Mouse (Mus musculus): Measurements from ENCODE around the gene Eif3a. TPM values are rescaled to one million over a fixed set of nuclear protein-coding genes. Genes with fewer than 3 reads are reported as not detected.
A peak's percentile ranks its signal among the peaks of the same experiment; 100 is the strongest.

Eif3a gene
- polyA plus RNA-seq, 1 experiment from 2014 or later, result 74.4 TPM

- peaks cover 25% of the 10 kb centered on the region for H3K4me1 ChIP-seq (ENCODE audit: control insufficient read depth, low read depth, low read length)
- peak overlapping the region; percentile 89 for H3K27ac ChIP-seq (ENCODE audit: low read length)
- H3K27me3 ChIP-seq (ENCODE audit: control insufficient read depth, insufficient read depth, low read depth, low read length), result no peaks in the 10 kb centered on the region
- 25% methylated on average over 7 of the region's 7 CpGs for WGBS (ENCODE audit: insufficient replicate concordance)
- H3K4me2 ChIP-seq (ENCODE audit: low read depth, low read length), result peak overlapping the region; percentile 52
- H3K9me3 ChIP-seq (replicated peaks; ENCODE audit: control insufficient read depth, low read length), result no peaks in the 10 kb centered on the region
- H3K9ac ChIP-seq (ENCODE audit: low read depth, low read length), result no peak overlapping the region
- H3K4me3 ChIP-seq (ENCODE audit: low read depth, low read length), result no peak overlapping the region
- peak; percentile 85 for ATAC-seq (ENCODE audit: low read depth)
- H3K36me3 ChIP-seq (ENCODE audit: control insufficient read depth, insufficient read depth), result no peaks in the 10 kb centered on the region
Measured at GRCm38 (mm10) chr19:60799867-60800569, 9.6 kb upstream of the Eif3a start.

GRCm38 (mm10) chr19:60797415-60797814 is 7.0 kb upstream of the Eif3a start:
- Histone ChIP-seq H3K4me3 (ENCODE audit: low read depth, low read length) (no peak overlapping the region), H3K4me2 (ENCODE audit: low read depth, low read length) (no peak overlapping the region), H3K36me3 (ENCODE audit: control insufficient read depth, insufficient read depth) (no peaks in the 10 kb centered on the region), H3K27ac (ENCODE audit: low read length) (no peak overlapping the region), H3K4me1 (ENCODE audit: control insufficient read depth, low read depth, low read length) (peaks cover 25% of the 10 kb centered on the region), H3K9me3 (replicated peaks; ENCODE audit: control insufficient read depth, low read length) (no peaks in the 10 kb centered on the region), H3K27me3 (ENCODE audit: control insufficient read depth, insufficient read depth, low read depth, low read length) (no peaks in the 10 kb centered on the region), H3K9ac (ENCODE audit: low read depth, low read length) (no peak overlapping the region)
- WGBS (ENCODE audit: insufficient replicate concordance), result 80% methylated on average over 2 of the region's 2 CpGs
- no peak for ATAC-seq (ENCODE audit: low read depth)

- 81% methylated on average over 2 of the region's 2 CpGs for WGBS (ENCODE audit: insufficient replicate concordance)
- Histone ChIP-seq H3K27me3 (ENCODE audit: control insufficient read depth, insufficient read depth, low read depth, low read length) (no peaks in the 10 kb centered on the region), H3K4me2 (ENCODE audit: low read depth, low read length) (no peak overlapping the region), H3K9me3 (replicated peaks; ENCODE audit: control insufficient read depth, low read length) (no peaks in the 10 kb centered on the region), H3K27ac (ENCODE audit: low read length) (peak overlapping the region; percentile 67; the same call in 1 of the 2 replicates), H3K9ac (ENCODE audit: low read depth, low read length) (no peak overlapping the region), H3K4me1 (ENCODE audit: control insufficient read depth, low read depth, low read length) (peaks cover 22% of the 10 kb centered on the region), H3K36me3 (ENCODE audit: control insufficient read depth, insufficient read depth) (no peaks in the 10 kb centered on the region), H3K4me3 (ENCODE audit: low read depth, low read length) (no peak overlapping the region)
- peak; percentile 1; the same call in 1 of the 2 replicates for ATAC-seq (ENCODE audit: low read depth)
Measured at GRCm38 (mm10) chr19:60795244-60795643, 4.8 kb upstream of the Eif3a start.

GRCm38 (mm10) chr19:60793170-60793707 is 2.8 kb upstream of the Eif3a start:
- Histone ChIP-seq H3K9ac (ENCODE audit: low read depth, low read length) (no peak overlapping the region), H3K9me3 (replicated peaks; ENCODE audit: control insufficient read depth, low read length) (no peaks in the 10 kb centered on the region), H3K27ac (ENCODE audit: low read length) (no peak overlapping the region), H3K4me1 (ENCODE audit: control insufficient read depth, low read depth, low read length) (peaks cover 8% of the 10 kb centered on the region), H3K27me3 (ENCODE audit: control insufficient read depth, insufficient read depth, low read depth, low read length) (no peaks in the 10 kb centered on the region), H3K4me2 (ENCODE audit: low read depth, low read length) (no peak overlapping the region), H3K36me3 (ENCODE audit: control insufficient read depth, insufficient read depth) (no peaks in the 10 kb centered on the region), H3K4me3 (ENCODE audit: low read depth, low read length) (no peak overlapping the region)
- ATAC-seq (ENCODE audit: low read depth), result no peak
- WGBS (ENCODE audit: insufficient replicate concordance), result 54% methylated on average over 2 of the region's 2 CpGs

- WGBS (ENCODE audit: insufficient replicate concordance), result 16% methylated on average over 9 of the region's 9 CpGs
- H3K27me3 ChIP-seq (ENCODE audit: control insufficient read depth, insufficient read depth, low read depth, low read length), result no peaks in the 10 kb centered on the region
- ATAC-seq (ENCODE audit: low read depth), result no peak
- H3K9ac ChIP-seq (ENCODE audit: low read depth, low read length), result peak overlapping the region; percentile 100
- H3K4me1 ChIP-seq (ENCODE audit: control insufficient read depth, low read depth, low read length), result peaks cover 11% of the 10 kb centered on the region
- no peaks in the 10 kb centered on the region for H3K9me3 ChIP-seq (replicated peaks; ENCODE audit: control insufficient read depth, low read length)
- no peaks in the 10 kb centered on the region for H3K36me3 ChIP-seq (ENCODE audit: control insufficient read depth, insufficient read depth)
- peak overlapping the region; percentile 87 for H3K4me2 ChIP-seq (ENCODE audit: low read depth, low read length)
- H3K27ac ChIP-seq (ENCODE audit: low read length), result peak overlapping the region; percentile 99
- H3K4me3 ChIP-seq (ENCODE audit: low read depth, low read length), result peak overlapping the region; percentile 100
Measured at GRCm38 (mm10) chr19:60791164-60791563, 706 bp upstream of the Eif3a start.

GRCm38 (mm10) chr19:60789919-60790506 is 445 bp downstream of the Eif3a start:
- H3K4me2 ChIP-seq (ENCODE audit: low read depth, low read length), result peak overlapping the region; percentile 87
- ATAC-seq (ENCODE audit: low read depth), result peak; percentile 55
- peak overlapping the region; percentile 100 for H3K4me3 ChIP-seq (ENCODE audit: low read depth, low read length)
- no peaks in the 10 kb centered on the region for H3K36me3 ChIP-seq (ENCODE audit: control insufficient read depth, insufficient read depth)
- H3K4me1 ChIP-seq (ENCODE audit: control insufficient read depth, low read depth, low read length), result peaks cover 16% of the 10 kb centered on the region
- H3K27ac ChIP-seq (ENCODE audit: low read length), result peak overlapping the region; percentile 99
- H3K9me3 ChIP-seq (replicated peaks; ENCODE audit: control insufficient read depth, low read length), result no peaks in the 10 kb centered on the region
- under 1% methylated on average over 55 of the region's 60 CpGs for WGBS (ENCODE audit: insufficient replicate concordance)
- peak overlapping the region; percentile 100 for H3K9ac ChIP-seq (ENCODE audit: low read depth, low read length)
- H3K27me3 ChIP-seq (ENCODE audit: control insufficient read depth, insufficient read depth, low read depth, low read length), result no peaks in the 10 kb centered on the region

GRCm38 (mm10) chr19:60789452-60789851 is 1.0 kb downstream of the Eif3a start:
- 2% methylated on average over 7 of the region's 7 CpGs for WGBS (ENCODE audit: insufficient replicate concordance)
- Histone ChIP-seq H3K4me2 (ENCODE audit: low read depth, low read length) (peak overlapping the region; percentile 87), H3K9ac (ENCODE audit: low read depth, low read length) (peak overlapping the region; percentile 100), H3K27ac (ENCODE audit: low read length) (peak overlapping the region; percentile 99), H3K36me3 (ENCODE audit: control insufficient read depth, insufficient read depth) (no peaks in the 10 kb centered on the region), H3K27me3 (ENCODE audit: control insufficient read depth, insufficient read depth, low read depth, low read length) (no peaks in the 10 kb centered on the region), H3K9me3 (replicated peaks; ENCODE audit: control insufficient read depth, low read length) (no peaks in the 10 kb centered on the region), H3K4me3 (ENCODE audit: low read depth, low read length) (peak overlapping the region; percentile 100), H3K4me1 (ENCODE audit: control insufficient read depth, low read depth, low read length) (peaks cover 17% of the 10 kb centered on the region)
- ATAC-seq (ENCODE audit: low read depth), result no peak

GRCm38 (mm10) chr19:60788214-60788960 is 2.1 kb downstream of the Eif3a start:
- H3K4me2 ChIP-seq (ENCODE audit: low read depth, low read length), result peak overlapping the region; percentile 82
- peak overlapping the region; percentile 65 for H3K4me3 ChIP-seq (ENCODE audit: low read depth, low read length)
- peaks cover 18% of the 10 kb centered on the region for H3K4me1 ChIP-seq (ENCODE audit: control insufficient read depth, low read depth, low read length)
- peak overlapping the region; percentile 63; the same call in 1 of the 2 replicates for H3K27ac ChIP-seq (ENCODE audit: low read length)
- no peaks in the 10 kb centered on the region for H3K27me3 ChIP-seq (ENCODE audit: control insufficient read depth, insufficient read depth, low read depth, low read length)
- H3K36me3 ChIP-seq (ENCODE audit: control insufficient read depth, insufficient read depth), result no peaks in the 10 kb centered on the region
- 26% methylated on average over 6 of the region's 6 CpGs for WGBS (ENCODE audit: insufficient replicate concordance)
- no peaks in the 10 kb centered on the region for H3K9me3 ChIP-seq (replicated peaks; ENCODE audit: control insufficient read depth, low read length)
- ATAC-seq (ENCODE audit: low read depth), result no peak
- peak overlapping the region; percentile 35 for H3K9ac ChIP-seq (ENCODE audit: low read depth, low read length)

All from liver, embryonic 16.5 days (tissue).